Mouse (Mus musculus) stomach, embryonic 14.5 days (tissue): ENCODE data around the gene Smok3b. TPM values are rescaled to one million over a fixed set of nuclear protein-coding genes. Genes with fewer than 3 reads are reported as not detected.
A peak's percentile ranks its signal among the peaks of the same experiment; 100 is the strongest.

Experiments
- ATAC-seq: fragments of 200-750 bp; cut with Nextera tagmentation; 2 replicates; pipeline ENCODE4 v1.8.0; 2017; ENCODE audit warnings: low read depth, moderate TSS enrichment; ENCODE audit not compliant: insufficient number of reproducible peaks, insufficient read depth, low FRiP score
- H3K27ac ChIP-seq: fragments of 300-500 bp; sonication (generic); 2 replicates; pipeline ENCODE4 v1.5.1; 2014; ENCODE audit warnings: mild to moderate bottlenecking, low read length, moderate library complexity, mixed read lengths
- H3K27me3 ChIP-seq: fragments of 300-500 bp; sonication (generic); 2 replicates; pipeline ENCODE4 v1.6.1; 2014; ENCODE audit warnings: low read length, control low read depth, mixed read lengths; ENCODE audit not compliant: control insufficient read depth, insufficient read depth
- H3K36me3 ChIP-seq: fragments of 300-500 bp; sonication (generic); 2 replicates; pipeline ENCODE4 v1.6.1; 2014; ENCODE audit warnings: mild to moderate bottlenecking, control low read depth, low read length, moderate library complexity, mixed read lengths; ENCODE audit not compliant: control insufficient read depth, insufficient read depth
- H3K4me1 ChIP-seq: fragments of 300-500 bp; sonication (generic); 2 replicates; pipeline ENCODE4 v1.6.1; 2014; ENCODE audit warnings: low read length, control low read depth, mixed read lengths; ENCODE audit not compliant: control insufficient read depth, insufficient read depth
- H3K4me2 ChIP-seq: fragments of 300-500 bp; sonication (generic); replicated peaks from 2 replicates; pipeline ENCODE4 v1.6.1; 2014; ENCODE audit warnings: low read depth, low read length, control low read depth
- H3K4me3 ChIP-seq: fragments of 300-500 bp; sonication (generic); 2 replicates; pipeline ENCODE4 v1.5.1; 2014; ENCODE audit warnings: low read depth, low read length, control low read depth
- H3K9ac ChIP-seq: fragments of 300-500 bp; sonication (generic); replicated peaks from 2 replicates; pipeline ENCODE4 v1.6.1; 2014; ENCODE audit warnings: low read depth, mild to moderate bottlenecking, control low read depth, low read length, moderate library complexity, mixed read lengths
- H3K9me3 ChIP-seq: fragments of 300-500 bp; sonication (generic); 2 replicates; pipeline ENCODE4 v1.6.1; 2016; ENCODE audit warnings: low read depth, low read length, control low read depth; ENCODE audit not compliant: control insufficient read depth
- WGBS: fragments of 180-500 bp; shearing (Covaris S2); extraction: QIAGEN DNeasy Blood & Tissue Kit; methylation state at CpG from one replicate; pipeline ENCODE4 v1.1.7; 2014; 5-methylcytosine and 5-hydroxymethylcytosine counted together
- polyA plus RNA-seq: library from polyadenylated mRNA; unstranded; fragments of >200 nt; fragmentation: Nextera tagmentation; extraction: Ambion mirVana; gene quantifications from 2 replicates; pipeline ENCODE4 v1.2.1, GENCODE M21; 2014

Gene Smok3b
- polyA plus RNA-seq, 1 experiment from 2014 or later: not detected

DNA sequence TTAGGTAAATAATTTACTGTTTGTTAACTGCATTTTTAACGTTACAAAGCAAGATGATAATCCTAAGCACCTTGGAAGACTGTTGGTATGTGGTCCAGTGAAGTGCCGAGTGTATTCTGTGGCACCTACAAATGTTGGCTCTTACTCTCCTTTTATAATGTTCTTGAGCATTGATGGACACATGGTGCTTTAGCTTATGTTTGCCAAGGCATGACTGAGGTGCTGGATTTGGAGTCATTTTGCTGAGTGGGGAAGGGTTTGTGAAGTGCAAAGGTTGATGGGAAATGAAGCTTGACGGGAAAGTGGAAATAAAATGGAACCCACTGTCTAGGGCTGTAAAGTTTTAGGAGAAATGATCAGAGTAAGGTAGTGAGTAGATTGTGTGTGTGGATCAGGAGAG is 67.1 kb downstream of the Smok3b start:
- H3K9me3 ChIP-seq: no peaks in the 10 kb centered on the region
- H3K4me1 ChIP-seq: peaks cover 9% of the 10 kb centered on the region; the same call in 1 of the 2 replicates
- no peak overlapping the region for H3K4me3 ChIP-seq
- WGBS: 74% methylated on average over 3 of the region's 3 CpGs
- ATAC-seq: no peak
- no peak overlapping the region for H3K27ac ChIP-seq
- H3K4me2 ChIP-seq: no peak overlapping the region
- no peaks in the 10 kb centered on the region for H3K27me3 ChIP-seq
- no peak overlapping the region for H3K9ac ChIP-seq
- H3K36me3 ChIP-seq: peaks cover 6% of the 10 kb centered on the region; the same call in 1 of the 2 replicates

GRCm38 (mm10) chr5:138089108-138089551 is 67.9 kb downstream of the Smok3b start:
- peak; percentile 54 for ATAC-seq
- Histone ChIP-seq H3K36me3 (peaks cover 11% of the 10 kb centered on the region), H3K27me3 (no peaks in the 10 kb centered on the region), H3K9ac (no peak overlapping the region), H3K27ac (no peak overlapping the region), H3K4me1 (peaks cover 9% of the 10 kb centered on the region; the same call in 1 of the 2 replicates), H3K4me3 (no peak overlapping the region), H3K4me2 (0 out of 2 replicates have a peak overlapping the region, but pooled peaks have one; percentile 1), H3K9me3 (no peaks in the 10 kb centered on the region)
- WGBS: 72% methylated on average over 6 of the region's 6 CpGs

DNA sequence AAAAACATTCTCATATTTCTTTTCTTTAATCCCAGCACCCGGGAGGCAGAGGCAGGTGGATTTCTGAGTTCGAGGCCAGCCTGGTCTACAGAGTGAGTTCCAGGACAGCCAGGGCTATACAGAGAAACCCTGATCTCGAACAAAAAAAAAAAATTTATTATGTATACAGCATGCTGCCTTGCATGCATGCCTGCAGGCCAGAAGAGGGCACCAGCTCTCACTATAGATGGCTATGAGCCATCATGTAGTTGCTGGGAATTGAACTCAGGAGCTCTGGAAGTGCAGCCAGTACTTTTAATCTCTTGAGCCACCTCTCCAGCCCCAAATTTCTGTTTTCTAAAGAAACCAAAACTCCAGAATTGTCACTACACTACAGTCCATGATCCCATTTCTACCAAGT is 69.0 kb downstream of the Smok3b start:
- Histone ChIP-seq H3K27me3 (no peaks in the 10 kb centered on the region), H3K27ac (no peak overlapping the region), H3K36me3 (peaks cover 18% of the 10 kb centered on the region), H3K9ac (no peak overlapping the region), H3K4me1 (peaks cover 9% of the 10 kb centered on the region; the same call in 1 of the 2 replicates), H3K4me2 (no peak overlapping the region), H3K4me3 (no peak overlapping the region), H3K9me3 (no peaks in the 10 kb centered on the region)
- ATAC-seq: no peak
- WGBS: 86% methylated on average over 3 of the region's 3 CpGs

GRCm38 (mm10) chr5:138090737-138091136 is 69.5 kb downstream of the Smok3b start:
- Histone ChIP-seq H3K9me3 (no peaks in the 10 kb centered on the region), H3K36me3 (peaks cover 18% of the 10 kb centered on the region), H3K4me3 (no peak overlapping the region), H3K27me3 (no peaks in the 10 kb centered on the region), H3K4me1 (peaks cover 9% of the 10 kb centered on the region; the same call in 1 of the 2 replicates), H3K4me2 (no peak overlapping the region), H3K9ac (no peak overlapping the region), H3K27ac (no peak overlapping the region)
- no peak for ATAC-seq
- WGBS: 94% methylated on average over 5 of the region's 5 CpGs

DNA sequence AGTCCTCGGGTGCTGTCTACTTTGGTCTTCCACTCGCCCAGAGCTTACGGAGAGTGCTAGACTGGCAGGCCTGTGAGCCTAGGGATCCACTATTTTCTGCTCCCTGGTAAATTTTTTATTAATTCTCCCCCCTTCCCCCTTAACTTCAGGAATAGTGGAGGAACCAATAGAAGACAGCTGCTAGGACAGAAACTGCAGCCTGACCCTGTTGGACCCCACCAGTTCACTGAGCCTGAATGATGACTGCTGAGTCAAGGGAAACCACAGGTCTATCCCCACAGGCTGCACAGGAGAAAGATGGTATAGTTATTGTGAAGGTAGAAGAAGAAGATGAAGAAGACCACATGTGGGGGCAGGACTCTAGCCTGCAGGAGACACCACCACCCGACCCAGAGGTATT is 71.5 kb downstream of the Smok3b start:
- no peak overlapping the region for H3K4me3 ChIP-seq
- peaks cover 30% of the 10 kb centered on the region for H3K36me3 ChIP-seq
- ATAC-seq: no peak
- H3K4me1 ChIP-seq: 0 out of 2 replicates have a peak, but pooled peaks cover 3% of the 10 kb centered on the region
- no peaks in the 10 kb centered on the region for H3K27me3 ChIP-seq
- WGBS: 98% methylated on average over 4 of the region's 4 CpGs
- H3K9ac ChIP-seq: no peak overlapping the region
- no peak overlapping the region for H3K4me2 ChIP-seq
- no peaks in the 10 kb centered on the region for H3K9me3 ChIP-seq
- H3K27ac ChIP-seq: no peak overlapping the region

DNA sequence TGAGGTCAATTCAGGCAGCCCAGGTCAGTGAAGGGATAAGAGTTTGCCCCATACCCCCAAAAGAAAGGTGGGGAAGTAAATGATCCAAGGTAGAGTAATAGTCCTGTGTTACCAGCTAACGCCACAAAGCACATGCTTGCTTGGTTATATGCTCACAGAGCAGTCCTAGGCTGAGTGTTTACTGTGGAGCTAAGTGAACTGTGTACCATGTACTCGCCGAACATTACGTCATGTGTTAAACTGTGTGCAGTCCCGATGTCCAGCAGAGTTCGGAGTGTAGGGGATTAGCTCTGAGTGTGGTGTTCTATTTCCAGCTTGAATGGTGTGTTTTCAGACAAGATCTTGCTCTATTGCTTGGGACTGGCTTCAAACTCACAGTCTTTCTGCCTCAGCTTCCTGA is 73.2 kb downstream of the Smok3b start:
- Histone ChIP-seq H3K4me2 (no peak overlapping the region), H3K4me3 (no peak overlapping the region), H3K27me3 (no peaks in the 10 kb centered on the region), H3K4me1 (no peaks in the 10 kb centered on the region), H3K36me3 (peaks cover 46% of the 10 kb centered on the region), H3K9me3 (no peaks in the 10 kb centered on the region), H3K9ac (no peak overlapping the region), H3K27ac (no peak overlapping the region)
- 94% methylated on average over 6 of the region's 6 CpGs for WGBS
- no peak for ATAC-seq

Other genes starting within 250 kb of the Smok3b start
- gene Ppp1r35, start 242.6 kb upstream of the Smok3b start, polyA plus RNA-seq: 32.7 and 38.1 TPM in 2 replicates
- gene Mepce, start 233.8 kb upstream of the Smok3b start, polyA plus RNA-seq: 13.6 and 17.6 TPM in 2 replicates
- gene Zcwpw1, start 233.6 kb upstream of the Smok3b start, polyA plus RNA-seq: 22.3 and 23.3 TPM in 2 replicates
- gene Pilra, start 185.1 kb upstream of the Smok3b start, polyA plus RNA-seq: 1.4 and 1.9 TPM in 2 replicates
- gene Pilrb1, start 163.3 kb upstream of the Smok3b start, polyA plus RNA-seq: 0.59 and 0.67 TPM in 2 replicates
- 0.70 and 1.1 TPM in 2 replicates for gene Pilrb2, start 149.6 kb upstream of the Smok3b start, polyA plus RNA-seq
- 6.2 TPM in 2 replicates for gene Cyp3a13, start 99.8 kb upstream of the Smok3b start, polyA plus RNA-seq
- gene Gjc3, start 58.3 kb upstream of the Smok3b start, polyA plus RNA-seq: 0.39 and 0.55 TPM in 2 replicates
- not detected in 2 replicates for gene Azgp1, start 39.9 kb upstream of the Smok3b start, polyA plus RNA-seq
- not detected in 2 replicates for gene Smok3a, start 168 bp upstream of the Smok3b start, polyA plus RNA-seq
- not detected in 2 replicates for gene Smok3c, start 31.8 kb downstream of the Smok3b start, polyA plus RNA-seq
- 27.7 and 28.0 TPM in 2 replicates for gene Zkscan1, start 63.7 kb downstream of the Smok3b start, polyA plus RNA-seq
- 59.2 and 60.9 TPM in 2 replicates for gene Zscan21, start 95.5 kb downstream of the Smok3b start, polyA plus RNA-seq
- 18.0 and 18.2 TPM in 2 replicates for gene Zfp113, start 134.3 kb downstream of the Smok3b start, polyA plus RNA-seq
- gene Cops6, start 139.6 kb downstream of the Smok3b start, polyA plus RNA-seq: 235 and 240 TPM in 2 replicates
- 22.3 and 22.5 TPM in 2 replicates for gene Ap4m1, start 150.6 kb downstream of the Smok3b start, polyA plus RNA-seq
- 154 TPM in 2 replicates for gene Mcm7, start 151.0 kb downstream of the Smok3b start, polyA plus RNA-seq
- gene Taf6, start 166.0 kb downstream of the Smok3b start, polyA plus RNA-seq: 89.8 and 93.8 TPM in 2 replicates
- gene Cnpy4, start 166.1 kb downstream of the Smok3b start, polyA plus RNA-seq: 54.2 and 56.0 TPM in 2 replicates
- gene Mblac1, start 172.9 kb downstream of the Smok3b start, polyA plus RNA-seq: 7.5 and 8.2 TPM in 2 replicates
- gene Nxpe5, start 204.5 kb downstream of the Smok3b start, polyA plus RNA-seq: not detected in 2 replicates
- gene Lamtor4, start 234.1 kb downstream of the Smok3b start, polyA plus RNA-seq: 66.1 and 74.0 TPM in 2 replicates
- gene BC037034, start 242.6 kb downstream of the Smok3b start, polyA plus RNA-seq: 6.7 and 7.8 TPM in 2 replicates